Mouse (Mus musculus): ENCODE measurements around the gene Lrp1.

Lrp1 gene

DNA sequence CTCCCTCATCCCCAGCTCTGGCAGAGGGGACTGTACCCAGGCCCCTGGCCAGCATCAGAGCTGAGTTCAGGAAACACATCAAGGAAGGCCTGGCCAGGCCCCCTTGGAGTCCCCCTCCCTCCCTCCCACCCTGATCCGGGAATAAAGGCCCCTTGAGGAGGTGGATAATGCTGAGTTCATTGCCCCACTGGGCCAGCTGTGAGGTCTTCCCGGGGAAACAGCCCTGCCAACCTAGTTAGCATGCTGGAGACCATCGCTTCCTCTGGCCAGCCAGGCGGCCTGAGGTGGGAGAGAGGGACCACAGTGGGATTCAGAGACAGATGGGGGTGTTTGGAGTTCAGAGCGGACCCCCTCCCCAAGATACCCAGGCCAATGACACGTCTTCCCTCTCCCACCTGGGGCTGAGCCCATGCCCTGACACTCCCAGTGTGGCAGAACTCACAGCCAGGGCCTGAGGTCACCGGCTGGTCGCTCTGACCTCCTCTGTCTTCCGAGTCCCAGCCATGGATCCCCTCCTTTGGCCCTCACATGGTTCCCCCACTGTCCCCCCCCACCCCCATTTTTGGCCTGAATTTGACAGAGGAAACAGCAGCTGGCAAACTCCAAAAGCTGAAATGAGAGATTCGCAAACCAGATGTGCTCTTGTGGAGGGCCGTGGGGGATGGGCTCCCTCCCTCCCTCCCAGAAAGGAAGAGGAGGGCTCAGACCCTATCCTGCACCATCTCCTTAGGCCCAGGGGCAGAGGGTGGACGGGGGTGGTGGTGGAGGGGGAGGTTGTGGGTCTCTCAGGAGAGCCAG is 6.5 kb downstream of the Lrp1 start:
- no peak for DNase-seq

DNA sequence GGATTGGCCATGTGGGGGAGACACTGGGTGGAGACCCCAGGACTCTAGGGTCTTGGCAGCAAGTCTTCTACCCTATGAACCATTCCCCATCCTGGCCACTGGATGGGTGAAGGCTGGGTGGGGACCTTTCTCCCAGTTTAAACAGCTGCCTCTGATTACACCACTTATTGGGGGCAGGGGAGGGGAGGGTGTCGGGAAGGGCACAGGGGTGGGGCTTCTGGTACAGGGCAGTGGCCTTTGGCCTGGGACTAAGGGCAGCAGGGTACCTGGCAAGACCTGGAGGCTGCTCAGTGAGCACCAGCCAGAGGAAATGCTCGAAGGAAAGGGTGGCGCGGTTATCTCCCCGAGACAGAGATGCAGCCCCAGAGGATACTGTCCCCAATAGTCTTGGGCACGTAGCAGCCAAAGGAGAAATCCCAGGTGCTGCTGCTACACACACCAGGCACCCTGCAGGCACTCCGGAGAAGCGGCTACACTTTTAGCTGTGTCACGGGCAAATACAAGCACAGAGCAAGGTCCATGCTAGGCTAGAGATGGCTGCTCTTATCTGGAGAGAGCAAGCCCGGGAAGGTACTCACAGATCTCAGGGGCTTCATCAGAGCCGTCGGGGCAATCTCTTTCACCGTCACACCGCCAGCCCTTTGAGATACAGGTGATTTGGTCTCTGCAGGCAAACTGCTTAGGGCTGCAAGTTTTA is 8.7 kb downstream of the Lrp1 start:
- no peak for DNase-seq

DNA sequence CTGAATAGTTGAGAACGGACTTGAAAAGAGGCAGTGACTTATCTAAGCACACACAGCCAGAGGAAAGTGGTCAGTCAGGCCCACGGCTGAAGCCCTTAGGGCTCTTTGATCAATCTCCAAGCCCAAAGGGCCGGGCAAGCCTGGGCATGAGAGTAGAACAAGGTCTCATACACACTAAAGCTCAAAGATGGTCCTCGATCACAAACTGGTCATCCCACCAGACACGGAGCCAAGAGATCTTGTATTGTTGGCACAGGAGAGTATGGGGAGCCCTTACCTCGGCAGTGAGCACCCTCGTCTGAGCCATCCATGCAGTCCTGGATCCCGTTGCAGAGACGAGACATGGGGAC is 10.9 kb downstream of the Lrp1 start:
- DNase-seq: no peak

DNA sequence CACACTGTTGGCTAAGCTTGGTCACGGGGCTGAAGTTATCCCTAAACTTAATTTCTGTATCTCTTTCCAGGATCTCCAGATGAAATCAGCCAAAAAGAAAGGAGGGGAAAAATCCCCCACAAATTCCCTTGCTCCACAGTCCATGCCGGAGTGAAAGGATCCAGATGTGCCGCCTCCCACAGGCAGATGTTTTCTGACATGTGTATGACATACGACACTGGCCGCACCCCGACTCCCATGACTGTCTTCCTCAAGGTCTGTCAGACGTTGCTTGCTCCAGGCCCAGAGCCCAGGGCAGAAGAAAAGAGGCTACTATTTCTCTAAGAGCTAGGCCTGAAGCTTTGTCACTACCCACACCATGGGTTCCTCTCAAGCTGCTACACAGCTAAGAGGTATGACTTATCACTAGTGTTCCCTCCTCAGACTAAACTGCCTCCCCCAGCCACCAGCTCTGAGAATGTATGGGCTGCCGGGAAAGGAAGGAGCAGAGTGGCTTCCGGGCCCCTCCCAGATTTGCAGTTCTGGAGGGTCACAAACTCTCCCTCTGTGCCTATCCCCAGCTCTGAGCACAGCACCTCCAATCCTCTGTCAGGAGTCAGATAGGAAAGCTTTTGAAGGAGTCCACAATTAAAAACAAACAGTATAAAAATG is 11.4 kb downstream of the Lrp1 start:
- DNase-seq: no peak

DNA sequence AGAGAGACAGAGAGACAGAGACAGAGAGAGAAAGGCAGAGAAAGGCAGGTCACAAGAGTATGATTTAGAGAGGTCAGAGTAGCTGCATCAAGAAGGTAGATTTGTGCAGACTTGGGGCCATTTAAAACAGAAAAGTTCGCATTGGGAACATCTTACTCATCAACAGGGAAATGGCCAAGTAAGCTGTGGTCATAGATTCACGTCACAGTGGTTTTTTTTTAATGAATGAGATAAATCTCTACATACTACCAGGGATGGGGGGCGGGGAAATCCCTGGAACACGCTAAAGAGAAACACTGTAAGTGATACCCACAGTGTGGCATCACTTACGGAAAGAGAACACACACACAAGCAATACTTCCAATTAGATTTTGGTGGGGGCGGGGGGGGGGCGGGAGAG is 13.9 kb downstream of the Lrp1 start:
- no peak for DNase-seq

DNA sequence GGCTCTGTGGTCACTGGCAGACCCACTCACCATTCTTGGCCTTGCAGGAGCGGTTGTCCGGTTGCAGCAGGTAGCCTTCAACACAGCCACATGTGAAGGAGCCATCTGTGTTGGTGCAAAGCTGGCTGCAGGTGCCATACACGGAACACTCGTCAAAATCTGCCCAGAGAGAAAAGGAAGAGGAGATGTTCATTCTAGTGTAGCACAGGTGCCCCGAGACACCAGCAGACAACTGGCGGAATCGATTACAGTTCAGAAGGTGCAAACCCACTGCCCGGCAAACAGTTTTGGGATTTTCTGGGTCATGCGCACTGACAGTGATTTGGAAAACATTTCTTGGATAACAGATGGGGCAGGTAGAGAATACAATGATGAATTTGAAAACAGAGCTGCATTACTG is 15.2 kb downstream of the Lrp1 start:
- DNase-seq: no peak

DNA sequence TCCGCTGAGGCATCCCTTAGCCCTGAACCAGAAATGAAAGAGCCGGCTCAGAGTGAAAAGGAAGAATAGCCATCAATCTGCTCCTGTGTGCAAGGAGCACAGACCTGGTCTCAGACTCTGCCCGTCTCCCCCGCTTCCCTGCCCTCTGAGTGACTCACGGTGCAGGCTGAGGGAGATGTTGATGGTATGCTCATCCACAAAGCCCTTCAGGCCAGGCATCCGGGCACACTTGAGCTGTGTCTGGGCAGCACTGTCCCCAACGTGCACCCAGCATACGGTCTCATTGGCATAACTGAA is 15.7 kb downstream of the Lrp1 start:
- DNase-seq: no peak

DNA sequence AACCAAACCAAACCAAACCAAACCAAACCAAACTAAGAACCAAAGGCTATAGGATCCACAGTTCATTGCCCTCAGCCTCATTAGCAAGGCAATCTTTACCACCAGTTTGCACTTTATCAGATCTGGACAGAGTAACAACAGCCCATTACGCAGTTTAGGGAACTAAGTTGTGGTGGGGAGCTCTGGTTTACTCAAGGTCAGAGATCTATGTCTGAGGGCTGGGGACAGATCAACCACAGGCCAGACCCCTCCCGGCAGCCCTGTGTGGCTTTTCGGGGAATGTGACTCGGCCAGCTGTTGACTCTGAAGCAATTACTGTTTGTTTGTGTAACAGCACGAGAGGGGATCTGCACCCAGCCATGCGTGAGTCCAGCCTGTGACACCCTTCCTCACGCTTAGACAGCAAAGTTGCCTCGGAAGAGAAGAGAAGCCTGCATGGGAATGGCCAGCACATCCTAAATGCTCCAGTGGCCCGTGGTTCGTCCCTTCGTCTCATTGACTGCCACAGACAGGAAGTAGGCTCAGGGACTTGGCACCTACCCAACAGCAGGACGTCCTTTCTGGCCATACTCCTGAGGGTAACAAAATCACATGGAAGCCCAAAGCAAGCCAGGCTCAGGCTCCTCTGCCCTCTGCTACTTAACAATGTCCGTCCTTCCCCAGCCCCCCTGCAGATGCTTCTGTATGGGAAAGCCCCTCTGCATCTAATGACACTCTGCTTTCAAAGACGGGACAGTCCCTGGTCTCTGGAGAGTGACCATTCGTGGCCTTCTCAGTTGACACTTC is 16.3 kb downstream of the Lrp1 start:
- DNase-seq: no peak

DNA sequence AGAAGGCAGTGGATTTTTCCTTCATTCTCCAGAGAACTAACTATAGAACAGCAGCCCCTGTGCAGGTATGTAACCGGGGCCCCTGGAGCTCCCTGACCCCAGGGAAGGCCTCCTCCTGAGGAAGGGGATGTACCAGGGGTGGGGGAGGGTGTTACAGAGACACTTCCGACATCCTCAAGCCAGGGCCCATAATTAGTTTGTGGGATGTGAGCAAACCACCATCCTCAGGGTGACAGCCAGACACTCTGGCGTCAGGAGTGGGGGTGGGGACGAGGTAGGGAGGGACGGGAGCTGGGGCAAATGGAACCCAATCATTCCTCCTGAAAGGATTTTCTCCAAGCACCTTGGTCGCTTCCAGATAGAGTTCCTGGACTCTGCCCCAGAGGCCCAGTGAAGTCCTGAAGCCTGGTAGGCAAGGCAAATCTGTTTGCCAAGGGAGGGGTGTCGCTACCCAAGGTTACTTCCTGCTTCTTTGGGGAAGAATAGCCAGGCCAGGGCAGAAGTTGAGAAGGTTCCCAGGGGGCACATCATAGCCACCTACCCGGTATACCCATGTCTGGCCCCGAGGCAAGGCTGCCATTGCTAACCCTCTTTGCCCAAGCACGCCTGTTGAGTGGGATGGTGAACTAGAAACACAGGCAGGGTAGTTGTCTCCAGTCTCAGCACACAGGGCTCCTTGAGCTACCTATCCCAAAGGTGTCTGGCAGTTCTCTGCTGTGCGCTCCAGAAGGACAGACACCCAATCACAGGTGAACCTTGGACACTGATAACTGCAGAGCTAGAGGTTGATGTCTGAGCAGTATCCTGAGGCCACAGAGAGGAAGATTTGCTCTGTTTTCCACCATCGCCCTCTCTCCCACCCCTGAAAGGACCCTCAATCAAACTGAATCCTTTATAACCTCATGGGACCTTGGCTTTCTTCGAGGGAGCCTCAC is 17.2 kb downstream of the Lrp1 start:
- DNase-seq: no peak

DNA sequence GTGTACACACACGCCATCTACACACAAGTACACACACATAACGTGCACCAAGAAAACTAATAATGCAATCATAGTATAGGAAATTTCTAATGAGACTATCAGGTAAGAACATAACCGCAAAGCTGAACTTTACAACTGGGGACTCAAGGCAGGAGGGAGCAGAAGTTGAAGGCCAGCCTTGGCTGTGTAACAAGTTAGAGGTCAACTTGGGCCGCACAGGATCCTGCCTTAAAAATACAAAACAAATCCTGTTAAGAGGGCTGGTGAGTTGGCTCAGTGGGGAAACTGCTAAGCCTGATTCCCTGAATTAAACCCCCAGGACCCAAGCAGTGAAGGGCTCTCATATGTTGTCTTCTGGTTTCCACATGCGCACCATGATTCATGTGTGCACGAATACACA is 18.8 kb downstream of the Lrp1 start:
- DNase-seq: no peak

DNA sequence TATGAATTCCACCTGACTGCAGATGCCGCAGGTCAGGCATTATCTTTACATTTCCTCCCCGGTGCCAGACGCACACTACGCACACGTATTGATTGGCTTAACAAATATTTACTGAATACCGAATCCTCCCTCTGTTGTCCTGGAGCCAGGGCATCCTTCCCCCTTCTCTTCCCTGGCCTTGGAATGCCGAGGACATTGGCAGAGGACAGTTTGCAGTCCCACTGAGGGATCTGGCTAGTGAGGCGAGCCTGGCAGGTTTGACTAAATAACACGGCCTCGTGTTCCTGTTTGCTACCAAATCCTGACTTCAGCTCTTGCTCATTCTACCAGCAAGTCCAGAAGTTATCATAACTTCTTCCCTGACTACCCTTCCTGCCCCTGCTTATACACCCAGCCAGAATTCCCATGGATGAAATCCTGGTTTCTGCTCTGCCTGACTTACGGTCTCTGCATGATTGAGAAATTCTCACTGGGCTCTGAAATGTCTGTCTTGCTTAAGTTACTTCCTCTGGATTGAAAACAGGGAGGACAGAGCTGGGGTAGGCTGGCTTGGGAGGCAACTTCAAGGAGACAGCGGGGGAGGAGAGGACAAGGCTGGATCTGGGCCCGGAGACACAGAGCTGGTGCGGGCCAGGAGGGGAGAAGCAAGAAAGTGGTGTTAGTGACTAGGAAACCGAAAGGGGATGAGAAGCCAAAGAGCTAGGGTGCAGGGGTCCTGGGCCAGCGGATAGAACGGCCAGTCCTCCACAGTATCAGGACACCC is 21.0 kb downstream of the Lrp1 start:
- DNase-seq: no peak

DNA sequence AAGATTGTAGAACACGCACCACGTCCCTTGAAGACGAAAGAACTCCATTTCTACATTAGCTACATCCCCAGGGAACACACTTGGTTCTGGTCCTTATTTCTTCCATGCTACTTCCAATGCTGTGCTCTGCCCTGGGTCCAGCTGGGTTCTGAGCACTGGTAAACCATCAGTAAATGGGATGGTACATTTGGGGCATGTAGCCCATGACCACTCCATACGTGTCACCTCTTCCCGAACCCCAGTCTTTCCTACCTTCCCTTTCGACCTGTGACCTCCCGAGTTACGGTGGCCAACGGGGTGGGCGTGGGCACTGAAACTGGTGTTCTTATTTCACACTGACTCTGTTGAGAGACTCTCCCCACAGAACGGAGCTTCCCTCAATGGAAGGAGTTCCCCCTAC is 21.7 kb downstream of the Lrp1 start:
- DNase-seq: no peak

DNA sequence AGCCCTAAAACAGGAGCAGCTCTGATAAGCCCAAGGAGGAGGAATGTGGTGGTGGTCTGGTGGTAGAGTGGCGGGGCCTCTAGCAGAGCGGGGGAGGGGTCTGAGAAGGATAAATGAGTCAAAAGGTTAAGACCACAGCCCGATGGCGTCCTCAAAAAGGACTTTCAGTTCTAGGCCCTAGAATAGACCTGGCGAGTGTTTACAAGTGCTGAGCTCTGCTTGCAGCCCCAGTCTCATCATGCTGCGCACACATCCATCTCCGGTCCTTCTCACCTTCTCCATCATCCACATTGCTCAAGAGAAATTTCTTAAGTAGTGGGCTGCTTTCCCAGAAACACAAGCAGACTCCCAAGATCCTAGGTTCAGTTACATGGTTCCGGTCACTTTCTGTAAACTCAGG is 22.3 kb downstream of the Lrp1 start:
- DNase-seq: no peak

DNA sequence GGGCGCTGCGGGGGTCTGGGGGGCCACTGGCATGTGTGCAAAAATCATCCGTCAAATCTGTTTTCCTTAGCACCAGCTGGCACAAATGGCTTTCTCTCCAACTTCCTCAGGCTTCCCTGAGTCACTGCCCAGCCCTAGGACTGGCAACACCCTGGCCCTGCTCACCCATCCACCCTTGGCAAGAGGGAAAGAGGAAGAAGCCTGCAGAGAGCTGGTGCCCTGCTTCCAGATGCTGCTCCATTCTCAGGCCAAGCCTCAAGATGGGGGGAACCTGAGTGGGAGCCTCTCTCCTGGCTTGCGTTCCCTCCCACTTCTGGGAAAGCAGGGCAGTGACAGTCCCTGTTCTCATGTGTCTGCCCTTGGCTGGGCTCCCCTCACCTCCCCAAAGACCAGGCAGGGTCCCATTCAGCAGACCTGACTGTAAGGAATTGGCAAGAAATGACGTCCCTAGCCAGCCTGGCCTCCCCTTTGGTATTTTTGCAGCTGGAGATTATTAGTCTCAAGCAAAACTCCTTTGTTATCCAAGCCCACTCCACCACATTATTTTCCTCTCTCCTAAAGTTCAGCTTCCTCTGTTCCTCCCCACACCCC is 23.5 kb downstream of the Lrp1 start:
- DNase-seq: no peak

DNA sequence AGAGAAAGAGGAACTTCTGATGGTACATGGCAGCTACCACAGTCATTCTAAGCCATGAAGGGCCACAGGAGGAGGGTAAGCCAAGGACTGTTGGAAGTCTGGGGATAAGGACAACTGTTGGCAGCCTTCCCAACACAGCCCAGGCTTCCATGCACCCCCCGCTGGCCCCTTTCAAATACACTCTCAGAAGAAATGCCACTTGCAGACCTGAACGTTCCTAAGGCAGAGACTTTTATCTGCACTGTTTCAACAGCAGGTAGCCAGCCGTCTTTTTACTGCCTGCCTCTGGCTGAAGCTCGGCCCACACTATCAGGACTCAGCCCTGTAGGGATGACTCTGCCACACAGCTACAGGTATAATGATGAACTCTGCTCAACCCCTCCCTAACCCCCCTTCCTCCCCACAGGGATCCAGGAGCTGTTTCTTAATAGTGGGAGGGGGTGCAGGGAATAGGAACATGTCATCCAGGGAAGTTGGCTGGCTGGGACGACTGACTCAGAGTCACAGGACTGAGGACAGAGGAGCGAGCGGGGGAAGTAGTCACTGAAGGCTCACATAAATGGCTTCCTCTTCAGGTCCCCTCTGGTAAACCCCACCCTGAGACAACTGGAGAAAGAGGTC is 24.5 kb downstream of the Lrp1 start:
- DNase-seq: peak; percentile 42

DNA sequence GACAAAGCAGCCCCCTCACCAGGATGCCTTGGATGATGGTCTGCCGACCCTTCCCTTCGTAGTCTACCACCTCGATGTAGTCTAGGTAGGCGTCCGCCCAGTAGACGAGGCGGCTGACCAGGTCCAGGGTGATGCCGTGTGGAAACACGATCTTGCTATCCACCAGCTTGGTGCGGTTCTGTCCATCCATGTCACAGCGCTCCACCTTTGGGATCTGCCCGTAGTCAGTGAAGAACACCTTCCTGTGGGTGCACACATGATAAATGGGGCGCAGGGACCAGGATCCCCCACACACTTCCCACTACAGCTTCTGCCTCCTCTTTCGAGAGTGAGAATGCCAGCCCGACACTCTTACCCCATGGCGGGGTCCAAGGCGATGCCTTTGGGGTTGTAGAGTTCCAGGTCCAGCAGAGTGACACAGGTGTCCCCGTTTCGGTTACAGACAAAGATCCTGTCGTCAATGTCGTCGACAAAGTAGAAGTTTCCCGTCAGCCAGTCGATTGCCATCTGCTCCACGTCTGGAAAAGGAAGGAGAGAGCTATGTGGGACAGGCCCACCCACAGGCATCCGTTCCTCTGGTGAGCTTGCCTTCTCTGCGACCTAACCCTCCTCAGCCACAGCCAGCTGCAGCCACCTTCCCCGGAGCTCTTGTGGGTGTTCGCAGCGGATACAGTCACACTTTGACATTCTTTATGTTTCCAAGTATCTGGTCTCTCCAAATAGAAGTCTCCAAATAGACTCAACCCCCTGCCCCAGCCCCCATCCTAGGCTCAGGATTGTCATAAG is 25.8 kb downstream of the Lrp1 start:
- peak; percentile 40 for DNase-seq

DNA sequence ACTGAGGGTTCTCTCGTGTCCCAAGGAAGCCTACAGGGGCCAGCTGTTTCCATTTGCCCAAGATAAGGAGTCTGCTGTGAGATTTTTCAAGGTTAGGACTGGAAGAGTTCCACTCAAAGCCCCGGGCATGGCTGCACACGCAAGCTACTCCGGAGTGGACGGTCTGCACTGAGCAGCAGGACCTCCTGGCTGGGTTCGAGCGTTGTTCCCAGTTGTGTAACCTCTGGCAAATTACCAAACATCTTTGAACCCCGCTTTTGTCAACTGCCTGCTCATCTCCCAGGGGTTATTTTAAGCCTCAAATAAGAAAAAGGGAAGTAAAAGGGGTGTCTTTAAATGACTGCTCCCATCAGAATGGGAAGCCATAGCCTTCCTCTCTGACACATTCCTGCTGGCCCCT is 26.5 kb downstream of the Lrp1 start:
- DNase-seq: no peak

DNA sequence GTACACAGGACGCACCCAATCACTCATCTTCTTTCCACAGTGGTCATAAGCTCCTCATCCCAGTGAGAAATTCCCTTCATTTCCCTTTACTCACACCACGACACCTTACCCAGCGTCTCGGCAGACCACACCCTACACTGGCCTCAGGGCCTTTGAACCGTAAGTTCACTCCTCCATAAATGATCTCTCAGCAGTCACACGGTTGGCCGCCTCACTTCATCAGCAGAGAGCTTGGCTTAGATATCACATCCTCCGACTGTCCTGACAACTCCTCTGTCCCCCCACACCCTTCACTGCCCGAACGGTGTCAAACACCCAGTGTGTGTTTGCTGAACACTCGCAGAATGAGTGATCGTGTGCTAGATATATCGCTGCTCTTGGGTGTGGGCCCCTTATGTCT is 28.1 kb downstream of the Lrp1 start:
- no peak for DNase-seq

DNA sequence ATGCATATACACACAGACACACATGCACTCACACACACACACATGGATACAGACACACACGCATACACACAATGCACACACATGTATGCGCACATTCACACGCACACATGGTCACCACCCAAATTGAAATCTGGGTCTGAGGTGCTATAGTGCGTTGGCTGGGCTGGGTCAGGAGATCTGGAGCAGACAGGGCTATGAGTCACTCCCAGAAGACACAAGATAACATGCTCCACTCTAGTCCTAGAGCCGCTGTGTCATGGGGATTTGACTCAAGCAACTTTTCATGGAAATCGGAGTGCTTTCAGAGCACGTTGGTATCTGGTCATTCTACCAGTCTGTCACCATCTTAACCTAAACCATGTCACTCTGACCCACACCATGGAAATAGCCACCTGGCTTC is 28.5 kb downstream of the Lrp1 start:
- DNase-seq: no peak

DNA sequence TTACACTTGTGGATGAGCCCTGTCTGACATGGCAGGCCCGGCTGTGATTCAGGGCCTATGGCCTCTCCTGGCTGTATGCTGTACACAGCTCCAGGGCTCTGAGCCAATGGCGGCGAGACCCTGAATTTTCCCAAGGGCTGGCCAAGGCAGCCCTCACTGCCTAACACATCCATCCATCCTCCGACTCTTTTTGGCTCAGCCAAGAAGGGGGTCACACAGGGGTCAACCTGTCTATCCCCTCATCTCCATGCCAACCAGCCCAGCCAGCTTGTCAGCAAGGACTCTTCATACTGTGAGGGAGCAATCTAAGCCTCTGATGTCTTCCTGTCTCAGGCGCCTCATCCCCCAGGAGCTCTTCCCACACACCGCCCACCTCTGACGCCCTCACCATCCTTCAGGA is 29.4 kb downstream of the Lrp1 start:
- DNase-seq: no peak

Measured in right cerebral cortex, postnatal 25 days (tissue).